Mouse (Mus musculus) adrenal gland, postnatal 25 days (tissue): ENCODE measurements at regions not wholly inside any gene's neighbourhood (a gene's known extent, or its start where the extent isn't known, plus 50 kb on each side); places are given as distances from the start of the nearest gene placed in this dataset.

ENCODE experiments used
- DNase-seq: peaks from one replicate; pipeline ENCODE4 v3.0.0; 2021; ENCODE audit warnings: mixed read lengths

GRCm38 (mm10) chr4:99348674-99349073 lies 53.0 kb downstream of the Gm12689 start:
- no peak for DNase-seq

- DNase-seq: no peak
Observed at GRCm38 (mm10) chr4:99353122-99353774, 57.5 kb downstream of the Gm12689 start.

GRCm38 (mm10) chr4:99354241-99354640 lies 58.5 kb downstream of the Gm12689 start:
- no peak for DNase-seq

GRCm38 (mm10) chr4:99354835-99355234 lies 59.1 kb downstream of the Gm12689 start:
- DNase-seq: no peak

GRCm38 (mm10) chr4:99368036-99368435 lies 72.3 kb downstream of the Gm12689 start:
- no peak for DNase-seq

- DNase-seq: no peak
Observed at GRCm38 (mm10) chr4:99371162-99371561, 75.5 kb downstream of the Gm12689 start.

GRCm38 (mm10) chr4:99376171-99376570 lies 80.5 kb downstream of the Gm12689 start:
- DNase-seq: no peak

- no peak for DNase-seq
Observed at GRCm38 (mm10) chr4:99376911-99377310, 81.2 kb downstream of the Gm12689 start.

GRCm38 (mm10) chr4:99379983-99380382 lies 84.3 kb downstream of the Gm12689 start:
- no peak for DNase-seq

- DNase-seq: no peak
Observed at GRCm38 (mm10) chr4:99385381-99385780, 89.7 kb downstream of the Gm12689 start.

GRCm38 (mm10) chr4:99389428-99389827 lies 93.7 kb downstream of the Gm12689 start:
- no peak for DNase-seq

GRCm38 (mm10) chr4:99392986-99393385 lies 97.3 kb downstream of the Gm12689 start:
- no peak for DNase-seq

- no peak for DNase-seq
Observed at GRCm38 (mm10) chr4:99394244-99394643, 98.5 kb downstream of the Gm12689 start.

- no peak for DNase-seq
Observed at GRCm38 (mm10) chr4:99407466-99407865, 111.8 kb downstream of the Gm12689 start.

GRCm38 (mm10) chr4:99423449-99423848 lies 127.7 kb downstream of the Gm12689 start:
- no peak for DNase-seq

- peak; percentile 7 for DNase-seq
Observed at GRCm38 (mm10) chr4:99445077-99445754, 149.5 kb downstream of the Gm12689 start.

- DNase-seq: no peak
Observed at GRCm38 (mm10) chr4:99445755-99446128, 150.0 kb downstream of the Gm12689 start.

- no peak for DNase-seq
Observed at GRCm38 (mm10) chr4:99458984-99459383, 163.3 kb downstream of the Gm12689 start.

GRCm38 (mm10) chr4:99459436-99459835 lies 163.7 kb downstream of the Gm12689 start:
- DNase-seq: peak; percentile 45

- DNase-seq: no peak
Observed at GRCm38 (mm10) chr4:99465493-99465892, 169.8 kb downstream of the Gm12689 start.

- no peak for DNase-seq
Observed at GRCm38 (mm10) chr4:99475701-99476218, 180.1 kb downstream of the Gm12689 start.

- no peak for DNase-seq
Observed at GRCm38 (mm10) chr4:99484271-99484670, 171.8 kb upstream of the Foxd3 start.

GRCm38 (mm10) chr4:99491536-99492514 lies 164.3 kb upstream of the Foxd3 start:
- no peak for DNase-seq
